Mouse (Mus musculus): Measurements from ENCODE around the gene Cfdp1.

DNA sequence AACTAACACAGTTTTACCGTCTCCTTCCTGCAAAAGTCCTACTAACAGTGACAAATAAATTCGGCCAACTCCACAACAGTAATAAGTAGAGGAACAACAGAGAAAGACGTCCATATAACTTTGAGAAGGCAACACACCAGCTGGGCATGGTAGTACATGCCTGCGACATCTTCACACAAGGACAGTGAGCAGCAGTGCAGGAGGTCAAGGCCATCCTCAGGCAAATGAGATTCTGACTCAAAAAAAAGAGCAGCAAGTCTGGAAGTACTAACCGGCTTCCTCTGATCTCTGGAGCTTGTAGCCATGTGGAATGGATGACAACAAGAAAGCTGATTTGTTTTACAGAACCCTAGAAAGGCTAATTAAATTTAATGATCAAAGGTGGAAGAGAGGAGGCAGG, 21.1 kb downstream of the Cfdp1 start:
- no peak for TF ChIP-seq CTCF (IDR thresholded peaks at IDR 0.05; ENCODE audit: borderline replicate concordance, insufficient read depth, low read depth, low read length)
- no peak for TF ChIP-seq POLR2A (IDR thresholded peaks at IDR 0.05; ENCODE audit: borderline replicate concordance, insufficient read depth, low read length)
